Mouse (Mus musculus): ENCODE data around the gene Dixdc1. TPM values are rescaled to one million over a fixed set of nuclear protein-coding genes. Genes with fewer than 3 reads are reported as not detected.

The Dixdc1 gene
- polyA plus RNA-seq, 1 experiment from 2014 or later = 24.7 TPM

DNA sequence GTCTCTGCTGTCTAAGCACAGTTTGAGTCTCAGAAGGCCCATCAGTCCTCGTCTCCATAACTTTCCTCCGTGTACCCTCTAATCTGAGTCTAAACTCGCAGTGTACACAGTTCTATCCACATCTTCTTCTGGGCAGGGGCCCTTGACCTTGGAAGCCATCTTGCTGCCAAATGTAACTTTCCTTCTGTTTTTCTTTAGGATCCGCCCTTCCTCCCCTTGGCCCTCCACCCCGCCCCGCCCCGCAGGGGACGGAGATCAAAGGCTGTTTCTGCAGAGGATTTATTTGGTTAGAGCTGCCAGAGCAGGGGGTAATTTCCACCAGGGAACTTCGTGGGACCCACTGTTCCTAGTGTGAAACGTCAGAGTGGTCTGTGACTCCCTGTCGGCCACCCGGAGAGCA, 18.3 kb downstream of the Dixdc1 start:
- Histone ChIP-seq H3K4me3 (no peak overlapping the region), H3K9ac (replicated peaks) (no peak overlapping the region), H3K27me3 (no peaks in the 10 kb centered on the region), H3K4me1 (peaks cover 44% of the 10 kb centered on the region), H3K27ac (replicated peaks) (no peak overlapping the region), H3K36me3 (no peaks in the 10 kb centered on the region), H3K4me2 (replicated peaks) (no peak overlapping the region), H3K9me3 (no peaks in the 10 kb centered on the region)
- ATAC-seq (replicated peaks) = no peak
- 51% methylated on average over 12 of the region's 12 CpGs for WGBS

DNA sequence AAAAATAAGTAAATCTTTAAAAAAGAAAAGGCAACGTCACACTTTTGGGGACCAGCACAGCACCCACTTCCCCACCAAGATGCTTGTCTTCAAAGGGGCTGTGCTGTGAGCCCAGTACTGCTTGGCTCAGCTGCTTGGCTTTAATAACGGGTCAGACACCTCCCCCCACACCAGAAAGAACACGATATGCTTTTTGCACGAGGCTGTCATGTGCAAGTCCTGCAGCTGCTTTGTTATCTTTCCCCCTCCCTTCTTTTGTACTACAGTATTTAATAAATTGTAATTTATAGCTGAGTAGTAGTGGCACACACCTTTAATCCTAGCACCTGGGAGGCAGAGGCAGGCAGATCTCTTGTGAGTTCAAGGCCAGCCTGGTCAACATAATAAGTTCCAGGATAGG, 20.4 kb downstream of the Dixdc1 start:
- WGBS = 82% methylated on average over 4 of the region's 4 CpGs
- Histone ChIP-seq H3K36me3 (no peaks in the 10 kb centered on the region), H3K9me3 (no peaks in the 10 kb centered on the region), H3K27ac (replicated peaks) (no peak overlapping the region), H3K4me3 (no peak overlapping the region), H3K9ac (replicated peaks) (no peak overlapping the region), H3K4me1 (peaks cover 23% of the 10 kb centered on the region), H3K4me2 (replicated peaks) (no peak overlapping the region), H3K27me3 (no peaks in the 10 kb centered on the region)
- no peak for ATAC-seq (replicated peaks)

DNA sequence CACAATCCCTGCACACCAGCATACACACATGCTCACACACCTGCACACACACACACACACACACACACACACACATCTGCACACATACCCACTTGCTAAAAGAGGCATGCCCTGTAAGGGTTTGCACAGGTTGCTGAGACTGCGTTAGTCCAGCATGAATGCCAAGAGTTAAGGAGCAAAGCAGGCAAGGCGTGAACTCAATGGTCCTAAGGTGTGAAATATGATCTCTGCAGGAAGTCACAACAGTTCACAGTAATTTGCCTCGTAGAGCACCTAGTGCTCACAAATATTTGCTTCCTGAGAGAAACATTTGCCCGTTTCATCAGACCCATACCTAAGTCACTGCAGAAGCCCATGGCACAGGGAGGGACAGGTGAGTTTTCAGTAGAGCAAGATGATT, 25.1 kb downstream of the Dixdc1 start:
- H3K9ac ChIP-seq (replicated peaks) = no peak overlapping the region
- H3K27ac ChIP-seq (replicated peaks) = no peak overlapping the region
- H3K4me1 ChIP-seq = no peaks in the 10 kb centered on the region
- no peaks in the 10 kb centered on the region for H3K27me3 ChIP-seq
- no peak overlapping the region for H3K4me3 ChIP-seq
- no peak overlapping the region for H3K4me2 ChIP-seq (replicated peaks)
- H3K36me3 ChIP-seq = peaks cover 6% of the 10 kb centered on the region; the same call in 1 of the 2 replicates
- WGBS = 69% methylated on average over 4 of the region's 4 CpGs
- no peak for ATAC-seq (replicated peaks)
- no peaks in the 10 kb centered on the region for H3K9me3 ChIP-seq

DNA sequence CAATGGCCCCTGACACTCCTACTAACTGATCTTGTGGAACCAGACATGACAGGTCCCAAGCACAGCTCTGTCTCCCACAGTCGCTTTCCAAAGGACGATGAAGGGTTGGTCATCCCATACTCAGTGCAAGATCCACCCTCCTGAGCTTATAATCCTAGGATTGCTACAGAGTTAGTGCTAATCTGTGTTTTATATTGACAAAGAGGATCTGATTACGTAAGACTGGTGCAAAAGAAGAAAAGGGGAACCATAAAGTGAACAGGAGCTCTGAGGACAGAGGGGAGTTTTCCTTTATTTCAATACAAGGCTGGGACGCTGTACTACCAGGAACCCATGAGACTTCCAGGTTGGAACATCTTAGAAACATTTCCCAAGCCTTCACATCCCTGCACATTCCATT, 28.0 kb downstream of the Dixdc1 start:
- H3K36me3 ChIP-seq = peaks cover 6% of the 10 kb centered on the region; the same call in 1 of the 2 replicates
- WGBS = 82% methylated on average over 4 of the region's 4 CpGs
- no peak overlapping the region for H3K27ac ChIP-seq (replicated peaks)
- ATAC-seq (replicated peaks) = no peak
- no peaks in the 10 kb centered on the region for H3K4me1 ChIP-seq
- no peaks in the 10 kb centered on the region for H3K9me3 ChIP-seq
- H3K4me3 ChIP-seq = no peak overlapping the region
- H3K9ac ChIP-seq (replicated peaks) = no peak overlapping the region
- no peak overlapping the region for H3K4me2 ChIP-seq (replicated peaks)
- H3K27me3 ChIP-seq = no peaks in the 10 kb centered on the region

DNA sequence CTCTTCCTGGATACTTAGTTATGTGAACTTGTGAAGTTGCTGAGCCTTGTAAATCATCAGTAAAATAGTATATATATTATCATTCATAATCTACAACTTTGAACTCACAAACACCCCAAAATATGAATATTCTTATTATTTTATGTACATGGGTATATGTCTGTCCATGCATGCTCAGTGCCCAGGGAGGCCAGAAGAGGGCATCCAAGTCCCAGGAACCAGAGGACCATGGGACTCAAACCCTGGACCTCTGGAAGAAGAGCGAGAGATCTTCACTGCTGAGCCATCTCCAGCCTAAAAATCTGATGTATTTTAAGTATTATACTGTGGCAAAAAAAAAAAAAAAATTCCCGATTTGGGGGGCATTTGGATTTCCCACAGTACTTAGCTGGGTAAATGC, 30.2 kb downstream of the Dixdc1 start:
- 28% methylated on average over 2 of the region's 2 CpGs for WGBS
- Histone ChIP-seq H3K9ac (replicated peaks) (no peak overlapping the region), H3K4me1 (no peaks in the 10 kb centered on the region), H3K4me2 (replicated peaks) (no peak overlapping the region), H3K36me3 (peaks cover 10% of the 10 kb centered on the region; the same call in 1 of the 2 replicates), H3K4me3 (no peak overlapping the region), H3K27ac (replicated peaks) (no peak overlapping the region), H3K27me3 (no peaks in the 10 kb centered on the region), H3K9me3 (no peaks in the 10 kb centered on the region)
- ATAC-seq (replicated peaks) = no peak

DNA sequence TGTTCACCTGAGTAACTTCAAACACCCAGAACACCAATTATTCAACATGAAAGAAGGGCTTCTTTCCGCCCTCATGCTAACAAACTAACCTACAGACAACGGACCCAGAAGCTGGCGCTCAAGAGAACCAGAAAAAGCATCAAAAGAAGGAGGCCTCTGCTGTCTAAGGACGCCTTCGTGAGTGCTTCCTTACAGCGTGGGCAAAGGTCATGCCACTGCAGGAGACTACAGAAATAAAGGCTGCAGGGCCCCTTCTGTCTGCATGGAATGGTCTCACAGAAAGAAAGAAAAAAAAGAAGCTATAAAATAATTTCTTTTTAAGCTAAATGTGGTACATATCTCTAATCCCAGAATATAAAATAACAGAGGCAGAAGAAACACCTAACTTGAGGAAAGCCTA, 34.4 kb downstream of the Dixdc1 start:
- 47% methylated on average over 6 of the region's 6 CpGs for WGBS
- Histone ChIP-seq H3K27ac (replicated peaks) (no peak overlapping the region), H3K9me3 (no peaks in the 10 kb centered on the region), H3K36me3 (0 out of 2 replicates have a peak, but pooled peaks cover 3% of the 10 kb centered on the region), H3K4me3 (no peak overlapping the region), H3K4me1 (no peaks in the 10 kb centered on the region), H3K9ac (replicated peaks) (no peak overlapping the region), H3K27me3 (no peaks in the 10 kb centered on the region), H3K4me2 (replicated peaks) (no peak overlapping the region)
- ATAC-seq (replicated peaks) = no peak

DNA sequence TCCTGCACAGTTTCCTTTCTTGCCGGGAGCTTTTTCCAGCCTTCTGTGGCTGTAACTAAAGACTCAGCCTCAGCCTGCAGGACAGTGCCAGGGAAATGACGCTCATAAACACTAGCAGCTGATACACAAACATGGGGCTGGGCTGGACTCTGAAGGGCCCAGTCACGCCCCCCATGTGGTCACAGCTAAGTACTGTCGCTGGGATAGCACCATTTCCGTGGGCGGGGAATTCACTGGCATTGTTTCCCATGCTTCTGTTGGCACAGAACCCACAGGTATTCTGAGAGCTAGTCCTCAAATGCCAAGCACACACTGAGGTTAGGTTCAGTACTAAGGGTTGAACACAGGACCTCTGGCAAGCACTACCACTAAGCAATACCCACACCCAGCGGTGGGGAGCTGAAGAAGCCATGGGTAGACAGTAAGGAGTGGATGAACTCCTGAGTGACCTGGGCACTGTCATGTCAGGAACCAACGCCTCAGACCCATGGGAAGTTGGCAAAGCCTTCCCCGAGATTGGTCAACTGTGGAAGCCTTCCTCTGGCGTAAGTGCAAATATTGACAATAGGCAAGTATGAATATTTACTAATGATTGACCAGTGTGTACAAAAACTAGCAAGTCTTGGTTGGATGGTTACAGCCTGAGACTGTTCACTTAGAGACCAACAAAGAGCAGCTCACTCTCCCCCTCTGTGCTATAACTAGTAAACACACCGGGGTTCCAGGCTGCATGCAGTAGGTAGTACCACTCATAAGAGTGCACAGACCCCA, 38.2 kb downstream of the Dixdc1 start:
- no peak for ATAC-seq (replicated peaks)
- no peak overlapping the region for H3K9ac ChIP-seq (replicated peaks)
- 64% methylated on average over 11 of the region's 11 CpGs for WGBS
- no peak overlapping the region for H3K4me2 ChIP-seq (replicated peaks)
- H3K27ac ChIP-seq (replicated peaks) = no peak overlapping the region
- H3K9me3 ChIP-seq = no peaks in the 10 kb centered on the region
- no peak overlapping the region for H3K4me3 ChIP-seq
- H3K27me3 ChIP-seq = no peaks in the 10 kb centered on the region
- H3K4me1 ChIP-seq = peaks cover 21% of the 10 kb centered on the region
- H3K36me3 ChIP-seq = 0 out of 2 replicates have a peak, but pooled peaks cover 3% of the 10 kb centered on the region

DNA sequence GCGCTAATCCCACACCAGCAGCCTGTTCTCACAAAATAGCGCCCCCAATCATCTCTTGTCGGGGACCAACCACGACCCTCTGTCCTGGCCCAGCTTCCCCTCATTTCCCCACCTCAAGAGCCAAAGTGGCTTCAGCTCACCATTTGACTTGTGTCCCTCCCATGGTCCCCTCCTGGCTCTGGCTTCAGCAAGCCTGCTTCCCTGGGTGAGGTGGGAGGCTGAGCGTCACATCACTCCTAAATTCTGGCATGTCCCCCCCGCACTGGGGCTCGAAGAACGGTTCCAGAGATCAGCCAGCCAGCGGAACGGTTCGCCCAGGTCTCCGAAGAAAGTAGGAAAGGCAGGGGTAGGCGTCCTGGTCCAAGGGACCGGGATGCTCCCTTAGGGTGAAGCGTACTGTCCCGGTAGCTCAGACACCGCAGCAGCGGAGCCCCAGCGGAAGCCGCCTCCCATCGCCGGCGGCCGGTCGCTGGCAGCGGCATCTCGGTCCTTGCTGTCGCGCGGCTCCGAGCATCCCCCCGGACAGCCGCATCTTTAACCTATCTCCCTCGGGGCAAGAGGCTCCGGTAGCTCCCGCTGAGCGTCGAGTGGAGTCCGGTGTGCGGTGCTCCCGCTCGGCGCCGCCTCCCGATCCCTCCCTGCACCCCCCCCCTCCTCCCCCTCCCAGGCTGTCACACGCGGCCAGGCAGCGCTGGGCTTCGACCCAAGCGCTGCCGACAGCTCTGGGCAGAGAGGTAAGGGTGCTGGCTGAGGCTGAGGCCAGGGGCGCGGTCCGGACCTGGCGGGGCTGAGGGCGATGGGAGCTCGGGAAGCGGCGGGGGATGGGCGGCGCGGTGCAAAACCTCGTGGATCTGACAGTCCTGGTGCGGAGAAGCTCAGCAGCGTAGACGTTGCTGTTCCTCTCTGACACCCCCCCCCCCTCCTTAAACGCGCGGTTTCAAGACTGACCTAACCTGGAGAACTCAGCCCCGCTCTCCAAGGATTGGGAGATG, 40.6 kb downstream of the Dixdc1 start:
- H3K4me3 ChIP-seq = peak overlapping the region; percentile 57

DNA sequence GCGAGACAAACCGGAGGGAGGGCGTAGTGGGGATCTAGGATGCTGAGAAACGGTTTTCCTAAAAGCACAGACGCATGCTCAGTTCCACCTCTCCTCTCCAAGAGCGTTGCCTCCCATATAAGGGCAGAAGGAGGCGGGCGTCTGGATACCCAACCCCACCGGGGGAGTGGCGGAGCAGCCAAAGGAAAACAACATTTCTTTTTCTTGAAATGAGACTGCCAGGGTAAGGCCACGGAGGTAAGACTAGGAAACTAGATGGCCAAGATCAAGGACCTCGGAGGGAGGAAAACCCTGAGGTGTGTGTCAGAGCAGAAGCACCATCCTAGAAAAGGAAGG, 41.6 kb downstream of the Dixdc1 start:
- H3K36me3 ChIP-seq = 0 out of 2 replicates have a peak, but pooled peaks cover 9% of the 10 kb centered on the region
- peak; percentile 89 for ATAC-seq (replicated peaks)
- H3K4me3 ChIP-seq = peak overlapping the region; percentile 57
- H3K4me2 ChIP-seq (replicated peaks) = peak overlapping the region; percentile 92
- peak overlapping the region; percentile 65 for H3K9ac ChIP-seq (replicated peaks)
- no peaks in the 10 kb centered on the region for H3K27me3 ChIP-seq
- no peaks in the 10 kb centered on the region for H3K9me3 ChIP-seq
- peaks cover 32% of the 10 kb centered on the region for H3K4me1 ChIP-seq
- 2% methylated on average over 12 of the region's 12 CpGs for WGBS
- H3K27ac ChIP-seq (replicated peaks) = peak overlapping the region; percentile 74

More for the DNA sequence above, 40.6 kb downstream of the Dixdc1 start:
- Histone ChIP-seq H3K27me3 (no peaks in the 10 kb centered on the region), H3K4me1 (peaks cover 22% of the 10 kb centered on the region), H3K9me3 (no peaks in the 10 kb centered on the region), H3K4me2 (replicated peaks) (peak overlapping the region; percentile 92), H3K36me3 (0 out of 2 replicates have a peak, but pooled peaks cover 9% of the 10 kb centered on the region), H3K9ac (replicated peaks) (peak overlapping the region; percentile 77), H3K27ac (replicated peaks) (peak overlapping the region; percentile 74)
- peak; percentile 57 for ATAC-seq (replicated peaks)
- WGBS = under 1% methylated on average over 70 of the region's 70 CpGs

DNA sequence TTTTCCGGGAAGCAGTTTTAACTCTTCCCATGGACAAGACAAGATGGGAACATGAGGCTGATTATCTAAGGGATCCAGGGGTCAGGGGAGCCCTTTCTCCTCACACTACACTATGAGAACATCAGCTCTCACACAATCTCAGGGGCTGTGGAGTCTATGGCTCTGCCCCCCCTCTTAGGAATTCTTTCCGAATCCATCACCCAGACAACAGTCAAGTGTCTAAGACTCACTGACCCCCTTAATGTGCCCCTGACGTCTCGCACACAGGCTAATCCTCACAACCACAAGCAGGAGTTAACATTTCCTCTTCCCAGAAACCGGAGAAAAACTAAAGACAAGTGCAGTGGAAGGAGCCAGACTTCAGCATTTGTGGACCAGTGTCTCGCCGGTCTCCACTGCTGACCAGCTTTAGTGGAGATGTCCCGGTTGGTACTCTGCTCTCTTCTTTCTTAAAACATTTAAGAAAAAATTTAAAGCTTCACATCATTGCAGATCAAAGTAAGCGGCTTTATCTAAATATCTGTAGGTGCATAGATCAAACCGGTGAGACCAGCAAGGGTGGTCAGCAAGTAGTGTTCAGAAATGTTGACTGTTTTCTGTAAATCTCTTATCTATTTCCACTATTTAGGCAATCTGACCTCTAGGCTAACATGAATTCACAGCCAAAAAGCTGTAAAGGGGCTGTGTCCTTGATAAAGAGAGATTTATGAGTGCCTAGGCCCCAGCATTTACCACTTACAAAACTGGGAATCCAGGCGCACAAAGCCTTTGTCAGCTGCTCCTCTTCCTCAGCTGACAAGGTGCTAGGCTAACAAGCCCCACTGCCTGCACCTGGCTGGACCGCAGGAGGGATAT, 42.2 kb downstream of the Dixdc1 start:
- Histone ChIP-seq H3K9me3 (no peaks in the 10 kb centered on the region), H3K4me3 (peak overlapping the region; percentile 57), H3K4me1 (peaks cover 35% of the 10 kb centered on the region), H3K9ac (replicated peaks) (peak overlapping the region; percentile 65), H3K4me2 (replicated peaks) (peak overlapping the region; percentile 92), H3K36me3 (0 out of 2 replicates have a peak, but pooled peaks cover 9% of the 10 kb centered on the region), H3K27me3 (no peaks in the 10 kb centered on the region), H3K27ac (replicated peaks) (peak overlapping the region; percentile 74)
- no peak for ATAC-seq (replicated peaks)
- 46% methylated on average over 12 of the region's 12 CpGs for WGBS

DNA sequence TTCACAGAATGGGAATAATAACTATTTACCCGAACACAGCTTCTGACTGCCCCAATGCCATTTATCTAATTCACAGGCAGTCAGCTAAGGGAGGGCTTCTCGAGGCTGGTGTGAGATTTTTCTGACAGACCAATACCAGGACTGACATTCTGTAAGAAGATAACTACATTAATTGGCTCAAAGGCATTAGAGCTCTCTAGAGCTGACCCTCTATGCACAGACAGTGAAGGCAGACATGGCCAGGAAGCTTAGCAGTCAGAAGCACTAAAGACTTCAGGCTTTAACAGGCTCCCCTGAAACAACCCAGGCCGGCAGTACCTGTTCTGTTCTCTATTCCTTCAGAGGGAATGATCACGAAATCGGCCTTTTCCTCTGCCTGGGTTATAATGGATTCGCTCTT, 44.2 kb downstream of the Dixdc1 start:
- Histone ChIP-seq H3K4me1 (peaks cover 35% of the 10 kb centered on the region), H3K27ac (replicated peaks) (no peak overlapping the region), H3K4me3 (no peak overlapping the region), H3K27me3 (no peaks in the 10 kb centered on the region), H3K9me3 (no peaks in the 10 kb centered on the region), H3K36me3 (0 out of 2 replicates have a peak, but pooled peaks cover 12% of the 10 kb centered on the region), H3K4me2 (replicated peaks) (no peak overlapping the region), H3K9ac (replicated peaks) (no peak overlapping the region)
- no peak for ATAC-seq (replicated peaks)
- WGBS = 85% methylated on average over 6 of the region's 6 CpGs
